Mouse (Mus musculus): ENCODE measurements around the gene Arf3. TPM values are rescaled to one million over a fixed set of nuclear protein-coding genes. Genes with fewer than 3 reads are reported as not detected.

Gene Arf3
- polyA plus RNA-seq, 1 experiment from 2014 or later = 11.7 TPM

- Histone ChIP-seq H3K27me3 (peaks cover 98% of the 10 kb centered on the region), H3K4me3 (replicated peaks) (no peak within 1 kb of the TSS), H3K36me3 (replicated peaks) (no peaks in the 10 kb centered on the region), H3K9me3 (replicated peaks) (no peaks in the 10 kb centered on the region), H3K4me2 (no peak within 1 kb of the TSS), H3K4me1 (replicated peaks) (peaks cover 19% of the 10 kb centered on the region), H3K27ac (replicated peaks) (no peak within 1 kb of the TSS), H3K9ac (no peak within 1 kb of the TSS)
- no peak for ATAC-seq (ENCODE audit: insufficient read depth)
- 5% methylated on average over 51 of the region's 51 CpGs for WGBS (ENCODE audit: insufficient replicate concordance)
Measured at GRCm38 (mm10) chr15:98789661-98790535, 26.9 kb upstream of the Arf3 start, which contains the start of gene Wnt1. Wnt1 (plus strand) TSS chr15:98789857.

DNA sequence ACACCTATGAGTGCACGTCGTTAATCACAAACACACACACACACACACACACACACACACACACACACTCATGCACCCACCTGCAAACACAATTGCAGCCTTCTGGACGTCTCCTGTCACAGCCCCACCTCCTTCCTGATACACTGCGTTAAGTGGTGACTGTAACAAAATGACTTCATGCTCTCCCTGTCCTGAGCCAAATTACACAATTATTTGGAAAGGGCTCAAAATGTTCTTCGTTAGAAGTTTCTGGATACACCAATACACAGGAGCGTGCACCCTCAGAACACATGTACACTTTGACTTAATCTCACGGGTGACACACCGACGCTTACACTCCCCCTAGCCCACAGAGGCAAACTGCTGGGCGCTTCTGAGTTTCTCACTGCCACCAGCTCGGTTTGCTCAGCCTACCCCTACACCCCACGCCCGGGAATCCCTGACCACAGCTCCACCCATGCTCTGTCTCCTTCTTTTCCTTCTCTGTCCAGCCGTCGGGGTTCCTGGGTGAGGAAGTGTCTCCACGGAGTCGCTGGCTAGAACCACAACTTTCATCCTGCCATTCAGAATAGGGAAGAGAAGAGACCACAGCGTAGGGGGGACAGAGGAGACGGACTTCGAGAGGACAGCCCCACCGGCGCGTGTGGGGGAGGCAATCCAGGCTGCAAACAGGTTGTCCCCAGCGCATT is 26.1 kb upstream of the Arf3 start:
- no peak overlapping the region for H3K4me2 ChIP-seq

DNA sequence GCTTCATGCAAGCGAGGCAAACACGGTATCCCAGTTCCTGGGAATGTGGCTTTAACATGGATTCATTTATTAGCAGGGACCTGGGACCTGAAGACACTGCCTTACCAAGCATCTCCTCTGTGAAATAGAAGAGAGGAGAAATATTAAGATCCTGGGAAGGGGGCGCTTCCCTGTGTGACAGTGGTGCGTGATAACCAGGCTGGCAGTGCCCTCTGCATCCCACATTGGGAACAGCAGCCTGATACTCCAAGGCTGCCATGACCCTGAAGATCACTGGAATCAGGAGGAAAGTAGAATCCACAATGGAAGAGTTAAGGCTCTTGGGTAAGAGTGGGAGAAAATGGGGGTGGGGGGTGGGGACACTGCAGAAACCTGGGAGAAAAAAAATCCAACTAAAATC is 24.9 kb upstream of the Arf3 start:
- Histone ChIP-seq H3K4me2 (no peak overlapping the region), H3K27ac (replicated peaks) (no peak overlapping the region), H3K9ac (no peak overlapping the region), H3K4me3 (replicated peaks) (no peak overlapping the region), H3K36me3 (replicated peaks) (no peaks in the 10 kb centered on the region), H3K27me3 (peaks cover 90% of the 10 kb centered on the region), H3K4me1 (replicated peaks) (peaks cover 19% of the 10 kb centered on the region), H3K9me3 (replicated peaks) (no peaks in the 10 kb centered on the region)
- no peak for ATAC-seq (ENCODE audit: insufficient read depth)
- 28% methylated on average over 4 of the region's 4 CpGs for WGBS (ENCODE audit: insufficient replicate concordance)

More for the DNA sequence above, 26.1 kb upstream of the Arf3 start:
- no peak for ATAC-seq (ENCODE audit: insufficient read depth)
- 11% methylated on average over 24 of the region's 24 CpGs for WGBS (ENCODE audit: insufficient replicate concordance)
- Histone ChIP-seq H3K27ac (replicated peaks) (no peak overlapping the region), H3K4me3 (replicated peaks) (no peak overlapping the region), H3K36me3 (replicated peaks) (no peaks in the 10 kb centered on the region), H3K9me3 (replicated peaks) (no peaks in the 10 kb centered on the region), H3K4me1 (replicated peaks) (peaks cover 19% of the 10 kb centered on the region), H3K9ac (no peak overlapping the region), H3K27me3 (peaks cover 98% of the 10 kb centered on the region)

- Histone ChIP-seq H3K36me3 (replicated peaks) (no peaks in the 10 kb centered on the region), H3K27me3 (peaks cover 87% of the 10 kb centered on the region), H3K9me3 (replicated peaks) (no peaks in the 10 kb centered on the region), H3K4me3 (replicated peaks) (no peak overlapping the region), H3K27ac (replicated peaks) (no peak overlapping the region), H3K4me2 (no peak overlapping the region), H3K4me1 (replicated peaks) (peaks cover 12% of the 10 kb centered on the region), H3K9ac (no peak overlapping the region)
- 31% methylated on average over 7 of the region's 7 CpGs for WGBS (ENCODE audit: insufficient replicate concordance)
- no peak for ATAC-seq (ENCODE audit: insufficient read depth)
Measured at GRCm38 (mm10) chr15:98785744-98786143, 22.7 kb upstream of the Arf3 start.

DNA sequence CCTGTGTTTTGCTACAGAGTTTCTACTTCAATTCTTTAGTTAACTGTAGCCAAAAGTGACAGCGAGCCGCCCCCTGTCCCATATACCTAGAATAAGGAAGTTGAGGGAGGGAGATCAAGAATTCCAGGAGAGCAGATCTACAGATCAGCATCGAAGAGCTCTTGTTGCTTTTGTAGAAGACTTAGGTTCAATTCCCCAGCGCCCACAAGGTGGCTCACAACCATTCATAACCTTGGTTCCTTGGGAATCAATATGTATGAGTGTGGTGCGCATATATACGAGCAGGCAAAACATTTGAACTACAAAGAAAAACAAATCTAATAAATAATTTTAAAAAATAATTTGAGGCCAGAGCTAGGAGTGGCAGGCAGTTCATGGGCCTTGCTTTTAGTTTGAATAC is 18.2 kb upstream of the Arf3 start:
- no peak for ATAC-seq (ENCODE audit: insufficient read depth)
- H3K9me3 ChIP-seq (replicated peaks) = no peaks in the 10 kb centered on the region
- no peaks in the 10 kb centered on the region for H3K36me3 ChIP-seq (replicated peaks)
- WGBS (ENCODE audit: insufficient replicate concordance) = 29% methylated on average over 6 of the region's 6 CpGs
- H3K27ac ChIP-seq (replicated peaks) = no peak overlapping the region
- no peak overlapping the region for H3K4me3 ChIP-seq (replicated peaks)
- H3K27me3 ChIP-seq = peaks cover 87% of the 10 kb centered on the region
- H3K4me2 ChIP-seq = no peak overlapping the region
- peaks cover 22% of the 10 kb centered on the region for H3K4me1 ChIP-seq (replicated peaks)
- H3K9ac ChIP-seq = no peak overlapping the region

DNA sequence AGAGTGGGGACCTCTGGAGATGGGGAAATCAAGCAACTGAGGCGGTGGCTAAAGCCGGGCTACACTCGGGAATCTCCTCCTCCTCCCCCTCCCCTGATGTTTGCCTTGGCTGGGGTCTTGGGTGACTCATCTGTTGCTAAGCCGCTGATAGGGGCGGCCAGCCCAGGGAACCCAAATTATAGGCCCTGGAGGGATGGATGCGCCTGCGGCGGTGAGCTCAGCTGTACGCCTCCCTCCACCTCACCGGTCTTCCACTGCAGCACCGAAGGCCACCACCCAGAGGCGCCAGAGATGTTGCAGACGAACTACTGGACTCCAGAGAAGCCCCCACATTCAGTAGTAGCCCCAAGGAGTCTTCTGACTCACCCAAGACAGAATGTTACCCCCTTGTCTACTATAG is 17.6 kb upstream of the Arf3 start:
- WGBS (ENCODE audit: insufficient replicate concordance) = 13% methylated on average over 13 of the region's 13 CpGs
- Histone ChIP-seq H3K36me3 (replicated peaks) (no peaks in the 10 kb centered on the region), H3K27ac (replicated peaks) (no peak overlapping the region), H3K9me3 (replicated peaks) (no peaks in the 10 kb centered on the region), H3K27me3 (peaks cover 88% of the 10 kb centered on the region), H3K4me1 (replicated peaks) (peaks cover 23% of the 10 kb centered on the region), H3K4me3 (replicated peaks) (no peak overlapping the region), H3K4me2 (no peak overlapping the region), H3K9ac (no peak overlapping the region)
- ATAC-seq (ENCODE audit: insufficient read depth) = no peak

- Histone ChIP-seq H3K4me1 (replicated peaks) (peaks cover 23% of the 10 kb centered on the region), H3K36me3 (replicated peaks) (no peaks in the 10 kb centered on the region), H3K4me2 (no peak overlapping the region), H3K9ac (no peak overlapping the region), H3K27me3 (peaks cover 88% of the 10 kb centered on the region), H3K4me3 (replicated peaks) (no peak overlapping the region), H3K9me3 (replicated peaks) (no peaks in the 10 kb centered on the region), H3K27ac (replicated peaks) (no peak overlapping the region)
- WGBS (ENCODE audit: insufficient replicate concordance) = 4% methylated on average over 8 of the region's 8 CpGs
- ATAC-seq (ENCODE audit: insufficient read depth) = no peak
Measured at GRCm38 (mm10) chr15:98780075-98780474, 17.1 kb upstream of the Arf3 start.

- no peak overlapping the region for H3K4me3 ChIP-seq (replicated peaks)
- H3K27ac ChIP-seq (replicated peaks) = no peak overlapping the region
- H3K4me1 ChIP-seq (replicated peaks) = peaks cover 23% of the 10 kb centered on the region
- H3K27me3 ChIP-seq = peaks cover 88% of the 10 kb centered on the region
- H3K36me3 ChIP-seq (replicated peaks) = no peaks in the 10 kb centered on the region
- no peaks in the 10 kb centered on the region for H3K9me3 ChIP-seq (replicated peaks)
- WGBS (ENCODE audit: insufficient replicate concordance) = 4% methylated on average over 10 of the region's 11 CpGs
- no peak for ATAC-seq (ENCODE audit: insufficient read depth)
- H3K9ac ChIP-seq = no peak overlapping the region
- H3K4me2 ChIP-seq = no peak overlapping the region
Measured at GRCm38 (mm10) chr15:98778806-98779205, 15.8 kb upstream of the Arf3 start.

DNA sequence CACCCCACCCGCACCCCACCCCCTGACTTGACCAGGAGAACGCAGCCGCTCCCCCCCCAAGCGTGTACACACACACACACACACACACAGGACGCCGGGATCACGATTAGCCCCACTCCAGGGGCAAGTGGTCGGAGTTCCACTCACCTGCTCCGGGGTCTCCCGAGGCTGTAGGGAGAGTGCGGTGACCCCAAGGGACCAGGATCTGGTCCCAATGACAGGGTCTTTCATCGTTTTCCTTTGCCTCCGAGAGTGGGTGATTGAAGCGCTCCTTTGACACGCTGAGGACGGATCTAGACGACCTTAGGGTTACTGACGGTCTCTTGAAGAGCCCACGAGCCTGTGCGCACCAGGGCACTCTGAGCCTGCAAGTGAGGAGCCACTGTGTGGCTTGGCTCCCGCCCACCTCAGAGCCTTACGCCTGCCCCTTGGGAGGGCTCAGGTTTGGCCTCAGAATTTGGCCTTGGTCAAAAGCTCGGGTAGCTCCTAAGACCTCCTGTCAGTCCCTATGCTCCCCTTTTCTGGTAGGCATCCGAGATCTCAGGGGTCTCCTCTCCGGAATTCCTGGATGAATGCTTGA is 15.3 kb upstream of the Arf3 start:
- peak overlapping the region; percentile 18 for H3K4me3 ChIP-seq (replicated peaks)

DNA sequence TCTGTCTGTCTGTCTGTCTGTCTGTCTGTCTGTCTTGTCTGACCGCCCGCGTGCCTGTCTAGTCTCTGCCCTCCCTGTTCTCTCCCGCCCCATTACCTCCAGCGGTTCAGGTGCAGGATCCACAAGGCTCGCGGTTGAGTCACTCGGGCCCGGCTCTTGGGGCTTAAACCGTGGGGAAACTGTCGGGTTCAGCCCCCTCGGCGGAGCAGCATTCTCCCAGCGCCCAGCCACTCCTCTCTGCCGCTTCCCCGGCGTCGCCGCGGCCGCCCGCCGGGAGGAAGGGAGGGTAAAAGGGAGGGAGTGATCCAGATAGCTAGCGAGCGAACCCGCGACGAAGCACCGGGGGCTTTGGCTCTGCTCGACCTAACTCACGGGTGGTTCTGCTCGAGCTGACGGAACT is 14.7 kb upstream of the Arf3 start, which contains the start of gene Wnt10b:
Gene Wnt10b, minus strand, starts transcription at position 389 of the 400 bp plus-strand sequence.
- Histone ChIP-seq H3K27me3 (peaks cover 99% of the 10 kb centered on the region), H3K4me1 (replicated peaks) (peaks cover 29% of the 10 kb centered on the region), H3K9me3 (replicated peaks) (no peaks in the 10 kb centered on the region), H3K4me2 (peak within 1 kb of the TSS; percentile 8), H3K27ac (replicated peaks) (no peak within 1 kb of the TSS), H3K4me3 (replicated peaks) (peak within 1 kb of the TSS; percentile 18), H3K36me3 (replicated peaks) (no peaks in the 10 kb centered on the region), H3K9ac (no peak within 1 kb of the TSS)
- no peak for ATAC-seq (ENCODE audit: insufficient read depth)
- 1% methylated on average over 30 of the region's 33 CpGs for WGBS (ENCODE audit: insufficient replicate concordance)

More for the DNA sequence above, 15.3 kb upstream of the Arf3 start:
- ATAC-seq (ENCODE audit: insufficient read depth) = no peak
- peaks cover 24% of the 10 kb centered on the region for H3K4me1 ChIP-seq (replicated peaks)
- H3K9ac ChIP-seq = no peak overlapping the region
- H3K9me3 ChIP-seq (replicated peaks) = no peaks in the 10 kb centered on the region
- WGBS (ENCODE audit: insufficient replicate concordance) = under 1% methylated on average over 25 of the region's 25 CpGs
- peak overlapping the region; percentile 8; the same call in 1 of the 2 replicates for H3K4me2 ChIP-seq
- no peak overlapping the region for H3K27ac ChIP-seq (replicated peaks)
- no peaks in the 10 kb centered on the region for H3K36me3 ChIP-seq (replicated peaks)
- H3K27me3 ChIP-seq = peaks cover 93% of the 10 kb centered on the region

GRCm38 (mm10) chr15:98777005-98777616 is 14.1 kb upstream of the Arf3 start:
- Histone ChIP-seq H3K9ac (no peak overlapping the region), H3K4me3 (replicated peaks) (no peak overlapping the region), H3K36me3 (replicated peaks) (no peaks in the 10 kb centered on the region), H3K27ac (replicated peaks) (no peak overlapping the region), H3K4me1 (replicated peaks) (peaks cover 35% of the 10 kb centered on the region), H3K9me3 (replicated peaks) (no peaks in the 10 kb centered on the region), H3K27me3 (peaks cover 100% of the 10 kb centered on the region), H3K4me2 (no peak overlapping the region)
- 3% methylated on average over 19 of the region's 19 CpGs for WGBS (ENCODE audit: insufficient replicate concordance)
- ATAC-seq (ENCODE audit: insufficient read depth) = no peak

Measured in liver, embryonic 15.5 days (tissue).